ENCODE assay signal across 8 mouse cellular contexts in genomic region chr4:129247381-129248242, GRCm38 (mm10). TPM values are rescaled to one million over a fixed set of nuclear protein-coding genes. Genes with fewer than 3 reads are reported as not detected.
DNase-seq lines count a peak whose midpoint lies in the region; ATAC-seq lines count a peak whose summit lies in the region.

No protein-coding gene starts in this region.

- no peak for DNase-seq in heart, postnatal 10 days
- no peak for DNase-seq in midbrain, embryonic 14.5 days
- no peak for DNase-seq in left cerebral cortex, postnatal 4 days
- no peak for DNase-seq in right cerebral cortex, postnatal 36 days (ENCODE audit: low spot score in 2 of 2)

- H3K27me3 ChIP-seq in heart, embryonic 16.5 days (ENCODE audit: control insufficient read depth, insufficient read depth, low read length), result peaks cover 60% of the 10 kb centered on the region
- H3K27me3 ChIP-seq in embryonic facial prominence, embryonic 12.5 days, result peaks cover 74% of the 10 kb centered on the region
- peaks cover 35% of the 10 kb centered on the region for H3K27me3 ChIP-seq in kidney, embryonic 15.5 days
- H3K27me3 ChIP-seq in midbrain, embryonic 14.5 days (ENCODE audit: control insufficient read depth, insufficient read depth, low read length), result peaks cover 54% of the 10 kb centered on the region

- WGBS in heart, embryonic 16.5 days, result 9% methylated on average over 24 of the region's 24 CpGs
- 8% methylated on average over 24 of the region's 24 CpGs for WGBS in embryonic facial prominence, embryonic 12.5 days
- 12% methylated on average over 24 of the region's 24 CpGs for WGBS in kidney, embryonic 15.5 days
- 12% methylated on average over 24 of the region's 24 CpGs for WGBS in midbrain, embryonic 14.5 days

- peak overlapping the region; percentile 78 for H3K9ac ChIP-seq in heart, embryonic 16.5 days (ENCODE audit: low read length)
- peak overlapping the region; percentile 59 for H3K9ac ChIP-seq in embryonic facial prominence, embryonic 12.5 days
- H3K9ac ChIP-seq in kidney, embryonic 15.5 days, result peak overlapping the region; percentile 67
- peak overlapping the region; percentile 60 for H3K9ac ChIP-seq in midbrain, embryonic 14.5 days (replicated peaks; ENCODE audit: low read length)

- peaks cover 11% of the 10 kb centered on the region; the same call in 1 of the 2 replicates for H3K4me1 ChIP-seq in heart, embryonic 16.5 days (ENCODE audit: control insufficient read depth, insufficient read depth, low read length)
- peaks cover 14% of the 10 kb centered on the region for H3K4me1 ChIP-seq in embryonic facial prominence, embryonic 12.5 days
- peaks cover 67% of the 10 kb centered on the region for H3K4me1 ChIP-seq in kidney, embryonic 15.5 days
- peaks cover 14% of the 10 kb centered on the region for H3K4me1 ChIP-seq in midbrain, embryonic 14.5 days (ENCODE audit: control insufficient read depth, insufficient read depth, low read length)

- no peaks in the 10 kb centered on the region for H3K36me3 ChIP-seq in heart, embryonic 16.5 days (ENCODE audit: control insufficient read depth, insufficient read depth)
- no peaks in the 10 kb centered on the region for H3K36me3 ChIP-seq in embryonic facial prominence, embryonic 12.5 days
- H3K36me3 ChIP-seq in kidney, embryonic 15.5 days, result no peaks in the 10 kb centered on the region
- no peaks in the 10 kb centered on the region for H3K36me3 ChIP-seq in midbrain, embryonic 14.5 days (ENCODE audit: control insufficient read depth, insufficient read depth, low read length)

- no peak overlapping the region for H3K27ac ChIP-seq in heart, embryonic 16.5 days (ENCODE audit: low read length)
- no peak overlapping the region for H3K27ac ChIP-seq in embryonic facial prominence, embryonic 12.5 days
- no peak overlapping the region for H3K27ac ChIP-seq in kidney, embryonic 15.5 days
- no peak overlapping the region for H3K27ac ChIP-seq in midbrain, embryonic 14.5 days (replicated peaks; ENCODE audit: low read depth, low read length)

- intact Hi-C loops in heart, postnatal 10 days (cut with DNase I), result no loop called here
- intact Hi-C loops in left cerebral cortex, postnatal 4 days (cut with DNase I), result no loop called here

- H3K4me2 ChIP-seq in heart, embryonic 16.5 days (ENCODE audit: low read depth, low read length), result peak overlapping the region; percentile 95
- H3K4me2 ChIP-seq in embryonic facial prominence, embryonic 12.5 days (replicated peaks), result peak overlapping the region; percentile 94
- H3K4me2 ChIP-seq in kidney, embryonic 15.5 days, result peak overlapping the region; percentile 96
- H3K4me2 ChIP-seq in midbrain, embryonic 14.5 days (ENCODE audit: low read length), result peak overlapping the region; percentile 98

- 0 out of 2 replicates have a peak, but pooled peaks have one; percentile 5 for ATAC-seq in heart, embryonic 16.5 days (replicated peaks; ENCODE audit: extremely low read depth, insufficient read depth, low FRiP score)
- ATAC-seq in embryonic facial prominence, embryonic 12.5 days (ENCODE audit: insufficient number of reproducible peaks, insufficient read depth, low FRiP score, low TSS enrichment), result no peak
- no peak; the same call in 1 of the 2 replicates for ATAC-seq in kidney, embryonic 15.5 days (replicated peaks; ENCODE audit: low FRiP score)
- no peak for ATAC-seq in midbrain, embryonic 14.5 days (ENCODE audit: low FRiP score, low TSS enrichment)
- ATAC-seq in frontal cortex, adult (ENCODE audit: low TSS enrichment), result no peak

- no peaks in the 10 kb centered on the region for H3K9me3 ChIP-seq in heart, embryonic 16.5 days (replicated peaks; ENCODE audit: control insufficient read depth, low read length)
- no peaks in the 10 kb centered on the region for H3K9me3 ChIP-seq in embryonic facial prominence, embryonic 12.5 days
- H3K9me3 ChIP-seq in kidney, embryonic 15.5 days (replicated peaks), result no peaks in the 10 kb centered on the region
- no peaks in the 10 kb centered on the region for H3K9me3 ChIP-seq in midbrain, embryonic 14.5 days (ENCODE audit: control insufficient read depth, low read length)

- H3K4me3 ChIP-seq in heart, embryonic 16.5 days (ENCODE audit: low read length), result peak overlapping the region; percentile 73
- peak overlapping the region; percentile 52 for H3K4me3 ChIP-seq in embryonic facial prominence, embryonic 12.5 days
- H3K4me3 ChIP-seq in kidney, embryonic 15.5 days (replicated peaks), result peak overlapping the region; percentile 66
- H3K4me3 ChIP-seq in midbrain, embryonic 14.5 days (replicated peaks; ENCODE audit: low read depth, low read length), result peak overlapping the region; percentile 38

RNA-seq across cellular contexts. Expression of gene C77080, which starts 13.6 kb away (rescaled TPM):
- 2.2 and 2.3 TPM in 2 replicates for polyA plus RNA-seq in heart, embryonic 16.5 days (2015; fragmentation: Nextera tagmentation; extraction: Ambion mirVana)
- total RNA-seq in heart, postnatal 10 days (2021), result 1 to 10 TPM; 4.9 to 5.9 TPM
- polyA plus RNA-seq in embryonic facial prominence, embryonic 12.5 days (2016; fragmentation: Nextera tagmentation; extraction: Ambion mirVana), result 5.2 and 5.6 TPM in 2 replicates
- polyA plus RNA-seq in kidney, embryonic 15.5 days (2015; fragmentation: Nextera tagmentation; extraction: Ambion mirVana), result 8.3 and 9.1 TPM in 2 replicates
- polyA plus RNA-seq in midbrain, embryonic 14.5 days (2014; fragmentation: Nextera tagmentation; extraction: Ambion mirVana), result 7.0 and 8.4 TPM in 2 replicates
- total RNA-seq in left cerebral cortex, postnatal 4 days (2021), result 10 to 100 TPM in 1 of 2 experiments, 1 to 10 TPM in 1; 9.7 to 11.7 TPM

RNA-seq across cellular contexts. Expression of gene Sync, which starts 39.8 kb away (rescaled TPM):
- 1.8 and 1.9 TPM in 2 replicates for polyA plus RNA-seq in heart, embryonic 16.5 days (2015; fragmentation: Nextera tagmentation; extraction: Ambion mirVana)
- 10 to 100 TPM; 13.4 TPM for total RNA-seq in heart, postnatal 10 days (2021)
- polyA plus RNA-seq in embryonic facial prominence, embryonic 12.5 days (2016; fragmentation: Nextera tagmentation; extraction: Ambion mirVana), result 1.1 and 1.2 TPM in 2 replicates
- 1.1 and 1.6 TPM in 2 replicates for polyA plus RNA-seq in kidney, embryonic 15.5 days (2015; fragmentation: Nextera tagmentation; extraction: Ambion mirVana)
- polyA plus RNA-seq in midbrain, embryonic 14.5 days (2014; fragmentation: Nextera tagmentation; extraction: Ambion mirVana), result 0.34 and 0.54 TPM in 2 replicates
- 1 to 10 TPM in 1 of 2 experiments, under 1 TPM in 1; 0.58 to 1.6 TPM for total RNA-seq in left cerebral cortex, postnatal 4 days (2021)

RNA-seq across cellular contexts. Expression of gene Yars, which starts 58.1 kb away (rescaled TPM):
- 45.9 and 53.3 TPM in 2 replicates for polyA plus RNA-seq in heart, embryonic 16.5 days (2015; fragmentation: Nextera tagmentation; extraction: Ambion mirVana)
- 10 to 100 TPM; 38.8 to 39.2 TPM for total RNA-seq in heart, postnatal 10 days (2021)
- 90.2 and 91.4 TPM in 2 replicates for polyA plus RNA-seq in embryonic facial prominence, embryonic 12.5 days (2016; fragmentation: Nextera tagmentation; extraction: Ambion mirVana)
- 81.3 and 87.4 TPM in 2 replicates for polyA plus RNA-seq in kidney, embryonic 15.5 days (2015; fragmentation: Nextera tagmentation; extraction: Ambion mirVana)
- 116 and 122 TPM in 2 replicates for polyA plus RNA-seq in midbrain, embryonic 14.5 days (2014; fragmentation: Nextera tagmentation; extraction: Ambion mirVana)
- 100 to 1,000 TPM; 113 to 121 TPM for total RNA-seq in left cerebral cortex, postnatal 4 days (2021)

RNA-seq across cellular contexts. Expression of gene S100pbp, which starts 58.1 kb away (rescaled TPM):
- polyA plus RNA-seq in heart, embryonic 16.5 days (2015; fragmentation: Nextera tagmentation; extraction: Ambion mirVana), result 10.9 and 11.8 TPM in 2 replicates
- total RNA-seq in heart, postnatal 10 days (2021), result 10 to 100 TPM; 18.0 to 21.7 TPM
- 27.9 and 28.7 TPM in 2 replicates for polyA plus RNA-seq in embryonic facial prominence, embryonic 12.5 days (2016; fragmentation: Nextera tagmentation; extraction: Ambion mirVana)
- polyA plus RNA-seq in kidney, embryonic 15.5 days (2015; fragmentation: Nextera tagmentation; extraction: Ambion mirVana), result 24.3 and 25.9 TPM in 2 replicates
- polyA plus RNA-seq in midbrain, embryonic 14.5 days (2014; fragmentation: Nextera tagmentation; extraction: Ambion mirVana), result 18.2 and 23.7 TPM in 2 replicates
- total RNA-seq in left cerebral cortex, postnatal 4 days (2021), result 10 to 100 TPM; 40.5 to 42.1 TPM
